Mouse (Mus musculus): ENCODE measurements around the gene Pigk.

DNA sequence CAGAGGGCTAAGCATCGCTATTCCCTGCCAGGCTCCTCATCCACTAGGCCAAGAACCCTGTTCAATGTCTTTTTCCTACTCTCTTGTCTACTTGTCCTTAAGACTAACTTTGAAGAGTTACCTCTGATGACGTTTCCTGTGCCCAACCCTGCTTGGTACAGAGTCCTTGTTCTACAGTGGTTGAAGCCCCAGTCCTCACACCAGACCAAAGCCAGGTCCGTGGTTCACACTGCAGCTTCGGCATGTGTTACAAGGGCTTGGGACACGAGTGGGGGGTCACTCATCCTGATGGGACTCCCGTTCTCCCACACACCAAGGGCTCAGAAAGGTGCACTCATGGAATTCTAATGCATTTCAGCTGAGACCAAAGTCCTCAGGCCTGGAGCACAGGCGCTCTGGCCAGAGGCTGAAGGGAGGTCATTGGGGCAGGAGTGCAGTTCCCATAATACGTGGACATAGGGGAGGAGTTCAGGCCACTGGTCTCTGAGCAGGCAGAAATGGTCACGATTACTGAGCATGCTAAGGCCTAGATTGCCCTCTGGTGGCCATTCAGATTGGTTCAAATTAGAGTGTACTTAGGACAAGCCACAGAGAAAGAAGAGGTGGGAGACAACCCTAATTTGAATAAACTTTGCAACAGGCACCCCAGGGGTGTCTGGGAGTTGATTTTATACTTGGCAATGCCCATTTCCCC, 86.0 kb downstream of the Pigk start:
- TF ChIP-seq CTCF (IDR thresholded peaks at IDR 0.05; ENCODE audit: extremely low read depth, insufficient read length, insufficient replicate concordance, low read depth, low read length) (peak; percentile 37; the same call in 1 of the 2 replicates), POLR2A (IDR thresholded peaks at IDR 0.05; ENCODE audit: low read depth, low read length) (no peak)
